ENCODE assay signal across 24 mouse cellular contexts in genomic region chr6:134236311-134236710, GRCm38 (mm10).
DNase-seq lines count a peak whose midpoint lies in the region; ATAC-seq and TF ChIP-seq lines count a peak whose summit lies in the region.
"Had no signal": no experiment of that assay in that cellular context is flagged by ENCODE, and none has a peak within 500 bp of the region (broad histone marks: within the 10 kb centered on the region; RNA-seq: fewer than 3 reads in every experiment).

No protein-coding gene starts in this region.

- no peak for TF ChIP-seq EP300 in ES-Bruce4 (IDR thresholded peaks at IDR 0.05; ENCODE audit: insufficient read depth, low read depth, low read length)

- H3K4me3 ChIP-seq in intestine, postnatal 0 days (ENCODE audit: low read depth, low read length): no peak overlapping the region
- H3K4me3 ChIP-seq in intestine, embryonic 15.5 days (replicated peaks): no peak overlapping the region
- no peak overlapping the region for H3K4me3 ChIP-seq in ES-Bruce4 (ENCODE audit: low read depth, low read length)
- H3K4me3 ChIP-seq: embryonic facial prominence, embryonic 13.5 days; erythroblast, embryonic 14.5 days; forebrain, embryonic 12.5 days; left cerebral cortex, adult 2 months; limb, embryonic 10.5 days; megakaryocyte, embryonic 14.5 days; neural tube, embryonic 15.5 days had no signal

- no peak for TF ChIP-seq POLR2A in ES-Bruce4 (IDR thresholded peaks at IDR 0.05; ENCODE audit: insufficient read depth, low read length)

- no peaks in the 10 kb centered on the region for H3K27me3 ChIP-seq in intestine, postnatal 0 days (replicated peaks; ENCODE audit: control insufficient read depth, insufficient read depth, low read length)
- no peaks in the 10 kb centered on the region for H3K27me3 ChIP-seq in intestine, embryonic 15.5 days (replicated peaks)
- no peaks in the 10 kb centered on the region for H3K27me3 ChIP-seq in ES-Bruce4 (ENCODE audit: control insufficient read depth, insufficient read depth, low read length, poor library complexity, severe bottlenecking)
- H3K27me3 ChIP-seq: embryonic facial prominence, embryonic 13.5 days; forebrain, embryonic 12.5 days; megakaryocyte, embryonic 14.5 days; neural tube, embryonic 15.5 days had no signal

- no peak overlapping the region for H3K27ac ChIP-seq in intestine, postnatal 0 days (ENCODE audit: low read depth, low read length)
- H3K27ac ChIP-seq in intestine, embryonic 15.5 days: no peak overlapping the region
- no peak overlapping the region for H3K27ac ChIP-seq in ES-Bruce4 (ENCODE audit: insufficient read depth, low read length)
- H3K27ac ChIP-seq: embryonic facial prominence, embryonic 13.5 days; forebrain, embryonic 12.5 days; left cerebral cortex, adult 2 months; limb, embryonic 10.5 days; neural tube, embryonic 15.5 days had no signal

- no peak for ATAC-seq in intestine, postnatal 0 days
- ATAC-seq in intestine, embryonic 15.5 days: no peak
- ATAC-seq: hindbrain, embryonic 16.5 days; midbrain, embryonic 16.5 days had no signal

- TF ChIP-seq CTCF in intestine, postnatal 0 days (IDR thresholded peaks at IDR 0.05; ENCODE audit: low read depth): peak; percentile 17; the same call in 1 of the 2 replicates
- peak; percentile 1 for TF ChIP-seq CTCF in ES-Bruce4 (IDR thresholded peaks at IDR 0.05; ENCODE audit: low read depth, low read length)

- peak; percentile 12 for DNase-seq in lung, postnatal 10 days
- DNase-seq in lung, postnatal 36 days: no peak
- DNase-seq in lung, postnatal 14 days: peak; percentile 21
- DNase-seq in frontal cortex, postnatal 14 days (ENCODE audit: low spot score in 2 of 2): no peak
- DNase-seq: adrenal gland, postnatal 36 days; cerebellum, adult 11 months; cerebellum, postnatal 36 days; embryo, embryonic 11 days; kidney, adult 11 months; right cerebral cortex, postnatal 25 days; spleen, adult 18-20 months had no signal

- H3K9me3 ChIP-seq in intestine, postnatal 0 days (ENCODE audit: control insufficient read depth): no peaks in the 10 kb centered on the region
- H3K9me3 ChIP-seq in intestine, embryonic 15.5 days: no peaks in the 10 kb centered on the region
- no peaks in the 10 kb centered on the region for H3K9me3 ChIP-seq in ES-Bruce4 (replicated peaks; ENCODE audit: control insufficient read depth, insufficient read depth, low read length, poor library complexity, severe bottlenecking)
- H3K9me3 ChIP-seq: forebrain, embryonic 12.5 days; limb, embryonic 10.5 days; neural tube, embryonic 15.5 days had no signal

- WGBS in intestine, postnatal 0 days: 84% methylated on average over 4 of the region's 4 CpGs
- WGBS in intestine, embryonic 15.5 days: 76% methylated on average over 4 of the region's 4 CpGs

- H3K4me1 ChIP-seq in intestine, postnatal 0 days (replicated peaks; ENCODE audit: control insufficient read depth, insufficient read depth, low read length): no peaks in the 10 kb centered on the region
- no peaks in the 10 kb centered on the region for H3K4me1 ChIP-seq in intestine, embryonic 15.5 days (replicated peaks)
- no peaks in the 10 kb centered on the region for H3K4me1 ChIP-seq in ES-Bruce4 (ENCODE audit: control insufficient read depth, insufficient read depth, low read length)
- H3K4me1 ChIP-seq: embryonic facial prominence, embryonic 13.5 days; forebrain, embryonic 12.5 days; limb, embryonic 10.5 days had no signal

- peaks cover 34% of the 10 kb centered on the region; the same call in 1 of the 2 replicates for H3K36me3 ChIP-seq in intestine, postnatal 0 days (ENCODE audit: control insufficient read depth, insufficient read depth)
- peaks cover 14% of the 10 kb centered on the region for H3K36me3 ChIP-seq in intestine, embryonic 15.5 days
- H3K36me3 ChIP-seq in ES-Bruce4 (ENCODE audit: control insufficient read depth, insufficient read depth, low read length, poor library complexity, severe bottlenecking): no peaks in the 10 kb centered on the region
- H3K36me3 ChIP-seq: neural tube, embryonic 15.5 days had no signal

- H3K4me2 ChIP-seq in intestine, postnatal 0 days (replicated peaks; ENCODE audit: low read depth): no peak overlapping the region
- no peak overlapping the region for H3K4me2 ChIP-seq in intestine, embryonic 15.5 days (replicated peaks)
- H3K4me2 ChIP-seq: embryonic facial prominence, embryonic 13.5 days; forebrain, embryonic 12.5 days; heart, embryonic 11.5 days; neural tube, embryonic 15.5 days had no signal

- H3K9ac ChIP-seq in intestine, postnatal 0 days (ENCODE audit: low read depth, low read length): no peak overlapping the region
- H3K9ac ChIP-seq in intestine, embryonic 15.5 days: no peak overlapping the region
- no peak overlapping the region for H3K9ac ChIP-seq in ES-Bruce4 (ENCODE audit: low read depth, poor library complexity, severe bottlenecking)
- H3K9ac ChIP-seq: embryonic facial prominence, embryonic 13.5 days; forebrain, embryonic 12.5 days; neural tube, embryonic 15.5 days had no signal

Comparison
In these comparisons a context has a peak if more than half of its experiments do, and no peak if none do; other contexts are left out.
1. DNase-seq: peak in lung, postnatal 10 days (single experiment) and lung, postnatal 14 days (single experiment); none in lung, postnatal 36 days (single experiment) and frontal cortex, postnatal 14 days (0 of 2).